Mouse (Mus musculus) brown adipose tissue, adult 24 weeks (tissue): ENCODE measurements around the gene Gcnt4. TPM values are rescaled to one million over a fixed set of nuclear protein-coding genes. Genes with fewer than 3 reads are reported as not detected.
"Not testable (repeated sequence)": the region's sequence is repeated elsewhere in the genome, so short reads cannot be mapped to it uniquely, and the experiment has no call there.

Experiments
- H3K27ac ChIP-seq: fragments of 200-500 bp; replicated peaks from 2 replicates; pipeline ENCODE4 v1.5.1; 2012; ENCODE audit warnings: low read depth, mild to moderate bottlenecking, low read length
- H3K4me1 ChIP-seq: fragments of 200-500 bp; 2 replicates; pipeline ENCODE4 v1.6.1; 2012; ENCODE audit warnings: low read length, mixed read lengths; ENCODE audit not compliant: control insufficient read depth, insufficient read depth, insufficient read length
- H3K4me3 ChIP-seq: fragments of 200-500 bp; 2 replicates; pipeline ENCODE4 v1.5.1; 2012; ENCODE audit warnings: low read depth, mild to moderate bottlenecking, low read length, moderate library complexity; ENCODE audit not compliant: insufficient read depth
- polyA plus RNA-seq: library from polyadenylated mRNA; stranded (reverse); fragments of >200 nt; gene quantifications from 2 replicates; pipeline ENCODE4 v1.2.4, GENCODE M21; 2012; ENCODE audit not compliant: missing spikeins, insufficient read depth, insufficient read length

Gcnt4 gene
- not detected in 2 replicates for polyA plus RNA-seq

GRCm38 (mm10) chr13:96923999-96924961 is at the start of gene Gcnt4:
Gene Gcnt4, plus strand, starts transcription at chr13:96924689.
- Histone ChIP-seq H3K4me3 (peak within 1 kb of the TSS; percentile 66), H3K27ac (no peak within 1 kb of the TSS), H3K4me1 (no peaks in the 10 kb centered on the region)

- no peak overlapping the region for H3K27ac ChIP-seq
- H3K4me1 ChIP-seq, result no peaks in the 10 kb centered on the region
- no peak overlapping the region for H3K4me3 ChIP-seq
Observed at GRCm38 (mm10) chr13:96878220-96879057, 46.0 kb upstream of the Gcnt4 start.

- Histone ChIP-seq H3K27ac (no peak overlapping the region), H3K4me1 (no peaks in the 10 kb centered on the region), H3K4me3 (no peak overlapping the region)
Observed at GRCm38 (mm10) chr13:96884534-96884933, 40.0 kb upstream of the Gcnt4 start.

- H3K27ac ChIP-seq, result no peak overlapping the region
- no peak overlapping the region for H3K4me3 ChIP-seq
- H3K4me1 ChIP-seq, result no peaks in the 10 kb centered on the region
Observed at GRCm38 (mm10) chr13:96889985-96890384, 34.5 kb upstream of the Gcnt4 start.

GRCm38 (mm10) chr13:96895144-96895543 is 29.3 kb upstream of the Gcnt4 start:
- Histone ChIP-seq H3K27ac (no peak overlapping the region), H3K4me3 (no peak overlapping the region), H3K4me1 (no peaks in the 10 kb centered on the region)

GRCm38 (mm10) chr13:96906717-96907116 is 17.8 kb upstream of the Gcnt4 start:
- Histone ChIP-seq H3K4me1 (no peaks in the 10 kb centered on the region), H3K27ac (no peak overlapping the region), H3K4me3 (no peak overlapping the region)

- no peak overlapping the region for H3K4me3 ChIP-seq
- H3K4me1 ChIP-seq, result no peaks in the 10 kb centered on the region
- H3K27ac ChIP-seq, result no peak overlapping the region
Observed at GRCm38 (mm10) chr13:96911202-96911601, 13.3 kb upstream of the Gcnt4 start.

- not testable (repeated sequence) for H3K4me3 ChIP-seq, H3K4me1 ChIP-seq, H3K27ac ChIP-seq
Observed at GRCm38 (mm10) chr13:96923134-96923533, 1.4 kb upstream of the Gcnt4 start.

GRCm38 (mm10) chr13:96924985-96925745 is 676 bp downstream of the Gcnt4 start:
- H3K27ac ChIP-seq, result no peak overlapping the region
- H3K4me1 ChIP-seq, result no peaks in the 10 kb centered on the region
- H3K4me3 ChIP-seq, result peak overlapping the region; percentile 66

GRCm38 (mm10) chr13:96925991-96926725 is 1.7 kb downstream of the Gcnt4 start:
- H3K27ac ChIP-seq, result no peak overlapping the region
- no peaks in the 10 kb centered on the region for H3K4me1 ChIP-seq
- H3K4me3 ChIP-seq, result no peak overlapping the region

- Histone ChIP-seq H3K4me1 (no peaks in the 10 kb centered on the region), H3K4me3 (no peak overlapping the region), H3K27ac (no peak overlapping the region)
Observed at GRCm38 (mm10) chr13:96927781-96928180, 3.3 kb downstream of the Gcnt4 start.

- Histone ChIP-seq H3K27ac (no peak overlapping the region), H3K4me3 (no peak overlapping the region), H3K4me1 (no peaks in the 10 kb centered on the region)
Observed at GRCm38 (mm10) chr13:96928432-96929039, 4.0 kb downstream of the Gcnt4 start.

- Histone ChIP-seq H3K4me1 (no peaks in the 10 kb centered on the region), H3K27ac (no peak overlapping the region), H3K4me3 (no peak overlapping the region)
Observed at GRCm38 (mm10) chr13:96932745-96933144, 8.3 kb downstream of the Gcnt4 start.

- Histone ChIP-seq H3K4me3 (no peak overlapping the region), H3K27ac (no peak overlapping the region), H3K4me1 (no peaks in the 10 kb centered on the region)
Observed at GRCm38 (mm10) chr13:96933367-96933766, 8.9 kb downstream of the Gcnt4 start.
